Mouse (Mus musculus) ES-E14 (cell line): Measurements from ENCODE around the gene Eno4.

Source experiments
- CHD2 ChIP-seq: IDR thresholded peaks from 2 replicates; pipeline ENCODE4 v1.6.1; 2014; ENCODE audit warnings: mild to moderate bottlenecking, low read depth, low read length, inconsistent platforms
- HCFC1 ChIP-seq: IDR thresholded peaks from 2 replicates; pipeline ENCODE4 v1.6.1; 2012; ENCODE audit warnings: low read length, inconsistent platforms, borderline replicate concordance; ENCODE audit not compliant: insufficient read depth
- MAFK ChIP-seq: IDR thresholded peaks from 2 replicates; pipeline ENCODE4 v1.6.1; 2014; ENCODE audit warnings: mild to moderate bottlenecking, low read depth, low read length, inconsistent platforms; ENCODE audit not compliant: insufficient read depth
- ZC3H11A ChIP-seq: IDR thresholded peaks from 2 replicates; pipeline ENCODE4 v1.6.1; 2012; ENCODE audit warnings: low read depth, mild to moderate bottlenecking, inconsistent platforms, low read length, borderline replicate concordance
- ZNF384 ChIP-seq: IDR thresholded peaks from 2 replicates; pipeline ENCODE4 v1.6.1; 2012; ENCODE audit warnings: low read depth, low read length, inconsistent platforms

DNA sequence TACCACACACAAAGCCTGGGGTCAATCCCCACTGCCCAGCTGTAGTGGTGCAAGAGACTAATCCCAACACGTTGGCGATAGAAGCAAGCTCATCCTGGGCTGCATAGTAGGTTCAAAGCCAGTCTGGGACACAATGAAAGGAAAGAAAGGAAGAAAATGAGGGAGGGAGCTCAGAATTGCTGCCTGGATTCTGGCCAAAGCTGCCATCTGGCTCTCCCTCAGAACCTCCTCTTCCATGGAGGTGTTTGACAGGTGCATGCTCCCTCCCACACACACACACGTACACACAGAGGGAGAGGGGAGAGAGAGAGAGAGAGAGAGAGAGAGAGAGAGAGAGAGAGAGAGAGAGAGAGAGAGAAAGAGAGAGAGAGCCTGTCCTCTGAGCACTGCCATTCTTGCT lies 47.0 kb upstream of the Eno4 start:
- TF ChIP-seq CHD2 = no peak
- TF ChIP-seq HCFC1 = no peak
- TF ChIP-seq ZNF384 = no peak
- TF ChIP-seq MAFK = no peak
- no peak for TF ChIP-seq ZC3H11A
